Mouse (Mus musculus): Measurements from ENCODE around the gene Smad6.

DNA sequence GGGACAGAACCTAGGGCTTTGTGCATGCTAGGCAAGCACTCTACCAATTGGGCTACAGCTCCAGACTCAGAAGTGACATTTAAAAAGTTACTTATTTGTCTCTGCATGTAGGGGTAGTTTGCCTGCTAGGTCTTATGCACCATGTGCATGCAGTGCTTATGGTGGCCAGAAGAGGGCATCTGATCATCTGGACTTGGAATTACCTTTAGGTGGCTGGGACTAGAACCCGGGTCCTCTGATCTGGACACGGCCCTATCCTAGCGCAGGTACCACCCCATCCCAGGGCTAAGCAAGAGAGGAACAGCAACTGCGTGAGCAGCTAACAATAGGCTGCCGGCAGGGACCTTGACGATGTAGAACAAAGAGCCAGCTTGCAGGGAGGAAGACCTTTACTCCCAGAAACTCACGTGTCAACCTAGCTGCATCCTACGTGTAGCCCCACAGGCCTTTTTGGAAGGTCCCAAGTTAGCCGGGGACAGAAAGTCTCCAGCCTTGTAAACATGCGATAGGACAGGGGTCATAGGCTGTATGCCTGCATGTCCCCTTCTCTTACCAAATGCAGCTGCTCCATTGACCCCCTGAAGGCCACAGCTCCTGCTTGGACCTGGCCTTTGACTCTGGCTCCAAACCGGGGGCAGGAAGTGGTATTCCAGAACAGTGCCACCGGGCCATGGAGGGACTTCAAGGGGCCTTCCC, 38.8 kb downstream of the Smad6 start:
- TF ChIP-seq HCFC1 (IDR thresholded peaks at IDR 0.05; ENCODE audit: borderline replicate concordance, insufficient read depth, low read length) (no peak), ZNF384 (IDR thresholded peaks at IDR 0.05; ENCODE audit: low read depth, low read length) (no peak), CHD2 (IDR thresholded peaks at IDR 0.05; ENCODE audit: low read depth, low read length) (no peak), MAFK (IDR thresholded peaks at IDR 0.05; ENCODE audit: insufficient read depth, low read depth, low read length) (no peak)

Data from ES-E14 (cell line).